Mouse (Mus musculus) forebrain, postnatal 0 days (tissue): ENCODE results near the gene Dclk1. TPM values are rescaled to one million over a fixed set of nuclear protein-coding genes. Genes with fewer than 3 reads are reported as not detected.

Experiments used
- ATAC-seq: fragments of 200-750 bp; cut with Nextera tagmentation; 2 replicates; pipeline ENCODE4 v1.8.0; 2017; ENCODE audit warnings: mild to moderate bottlenecking, moderate library complexity
- DNase-seq: peaks from one replicate; pipeline ENCODE4 v3.0.0-alpha.2; 2015
- H3K27ac ChIP-seq: fragments of 300-500 bp; sonication (generic); 2 replicates; pipeline ENCODE4 v1.5.1; 2014; ENCODE audit warnings: low read depth, mild to moderate bottlenecking, antibody characterized with exemption, low read length, moderate library complexity, mixed read lengths
- H3K27me3 ChIP-seq: fragments of 300-500 bp; sonication (generic); 2 replicates; pipeline ENCODE4 v1.6.1; 2014; ENCODE audit warnings: mild to moderate bottlenecking, low read length, mixed read lengths; ENCODE audit not compliant: insufficient read depth
- H3K36me3 ChIP-seq: fragments of 300-500 bp; sonication (generic); 2 replicates; pipeline ENCODE4 v1.6.1; 2014; ENCODE audit warnings: mild to moderate bottlenecking, moderate library complexity; ENCODE audit not compliant: insufficient read depth
- H3K4me1 ChIP-seq: fragments of 300-500 bp; sonication (generic); 2 replicates; pipeline ENCODE4 v1.6.1; 2014; ENCODE audit warnings: antibody characterized with exemption; ENCODE audit not compliant: insufficient read depth
- H3K4me2 ChIP-seq: fragments of 300-500 bp; sonication (generic); 2 replicates; pipeline ENCODE4 v1.6.1; 2014; ENCODE audit warnings: low read depth, mild to moderate bottlenecking, moderate library complexity
- H3K4me3 ChIP-seq: fragments of 300-500 bp; sonication (generic); 2 replicates; pipeline ENCODE4 v1.5.1; 2014; ENCODE audit warnings: low read depth, low read length, mixed read lengths
- H3K9ac ChIP-seq: fragments of 300-500 bp; sonication (generic); 2 replicates; pipeline ENCODE4 v1.6.1; 2014; ENCODE audit warnings: mild to moderate bottlenecking
- H3K9me3 ChIP-seq: fragments of 300-500 bp; sonication (generic); 2 replicates; pipeline ENCODE4 v1.6.1; 2016; ENCODE audit warnings: low read length
- CTCF ChIP-seq: sonication (generic); IDR thresholded peaks from 2 replicates; pipeline ENCODE4 v1.5.1; 2016; ENCODE audit warnings: antibody characterized with exemption, control low read depth, low read depth
- WGBS: fragments of 180-500 bp; shearing (Covaris S2); extraction: QIAGEN DNeasy Blood & Tissue Kit; methylation state at CpG from one replicate; pipeline ENCODE4 v1.1.7; 2014; 5-methylcytosine and 5-hydroxymethylcytosine counted together
- polyA plus RNA-seq: library from polyadenylated mRNA; unstranded; fragments of >200 nt; fragmentation: Nextera tagmentation; extraction: Ambion mirVana; gene quantifications from 2 replicates; pipeline ENCODE4 v1.2.1, GENCODE M21; 2015
- total RNA-seq: library from RNA; depleted of rRNA; stranded (reverse); fragments of >200 nt; gene quantifications from 2 replicates; pipeline ENCODE4 v1.2.3, GENCODE M21; 2014

The Dclk1 gene
- total and polyA plus RNA-seq, 2 experiments from 2014 or later: 219 to 347 TPM

- Histone ChIP-seq H3K36me3 (peaks cover 44% of the 10 kb centered on the region), H3K4me2 (no peak overlapping the region), H3K4me1 (no peaks in the 10 kb centered on the region), H3K9ac (no peak overlapping the region), H3K4me3 (no peak overlapping the region), H3K9me3 (no peaks in the 10 kb centered on the region), H3K27ac (no peak overlapping the region), H3K27me3 (no peaks in the 10 kb centered on the region)
- no peak for DNase-seq
- 37% methylated on average over 4 of the region's 4 CpGs for WGBS
- ATAC-seq: peak; percentile 27; the same call in 1 of the 2 replicates
- TF ChIP-seq CTCF: no peak
Measured at GRCm38 (mm10) chr3:55483328-55483727, 241.2 kb downstream of the Dclk1 start.

- 75% methylated on average over 12 of the region's 12 CpGs for WGBS
- H3K9ac ChIP-seq: no peak overlapping the region
- TF ChIP-seq CTCF: no peak
- H3K27ac ChIP-seq: no peak overlapping the region
- H3K4me2 ChIP-seq: no peak overlapping the region
- ATAC-seq (peak; percentile 25), DNase-seq (no peak)
- H3K9me3 ChIP-seq: no peaks in the 10 kb centered on the region
- H3K4me3 ChIP-seq: no peak overlapping the region
- H3K36me3 ChIP-seq: peaks cover 52% of the 10 kb centered on the region
- H3K27me3 ChIP-seq: no peaks in the 10 kb centered on the region
- H3K4me1 ChIP-seq: no peaks in the 10 kb centered on the region
Measured at GRCm38 (mm10) chr3:55489231-55489990, 247.2 kb downstream of the Dclk1 start.

- Histone ChIP-seq H3K4me1 (no peaks in the 10 kb centered on the region), H3K27ac (0 out of 2 replicates have a peak overlapping the region, but pooled peaks have one; percentile 9), H3K9me3 (no peaks in the 10 kb centered on the region), H3K27me3 (no peaks in the 10 kb centered on the region), H3K9ac (no peak overlapping the region), H3K4me2 (no peak overlapping the region), H3K4me3 (no peak overlapping the region), H3K36me3 (peaks cover 54% of the 10 kb centered on the region)
- 13% methylated on average over 6 of the region's 6 CpGs for WGBS
- ATAC-seq (no peak), DNase-seq (no peak)
- no peak for TF ChIP-seq CTCF
Measured at GRCm38 (mm10) chr3:55492021-55492420, 249.9 kb downstream of the Dclk1 start.

- H3K27ac ChIP-seq: no peak overlapping the region
- peak; percentile 37 for DNase-seq
- no peak overlapping the region for H3K4me3 ChIP-seq
- no peaks in the 10 kb centered on the region for H3K9me3 ChIP-seq
- no peaks in the 10 kb centered on the region for H3K27me3 ChIP-seq
- H3K36me3 ChIP-seq: peaks cover 51% of the 10 kb centered on the region
- no peaks in the 10 kb centered on the region for H3K4me1 ChIP-seq
- no peak overlapping the region for H3K9ac ChIP-seq
- no peak overlapping the region for H3K4me2 ChIP-seq
- TF ChIP-seq CTCF: peak; percentile 57
- ATAC-seq: no peak
- WGBS: 45% methylated on average over 4 of the region's 4 CpGs
Measured at GRCm38 (mm10) chr3:55494348-55494747, 252.2 kb downstream of the Dclk1 start.

DNA sequence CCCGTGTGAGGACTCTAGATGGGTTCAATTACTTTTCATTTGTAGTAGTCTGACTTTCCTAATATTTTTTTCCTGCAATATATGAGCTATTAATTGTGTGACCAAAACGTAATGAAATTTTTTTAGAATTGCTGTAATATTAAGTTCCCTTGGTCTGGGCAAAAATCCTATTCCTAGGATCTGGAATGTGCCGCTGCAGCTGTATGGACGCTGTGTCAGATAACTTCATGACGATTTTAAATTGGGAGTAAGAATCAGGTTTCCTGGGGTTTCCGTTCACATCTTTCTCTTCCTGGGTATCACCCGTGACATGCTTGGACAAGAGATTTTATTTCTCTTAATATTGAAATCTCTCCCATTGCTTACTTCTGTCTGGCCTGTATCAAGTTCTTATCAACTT, 253.1 kb downstream of the Dclk1 start:
- Histone ChIP-seq H3K9me3 (no peaks in the 10 kb centered on the region), H3K4me2 (no peak overlapping the region), H3K4me1 (no peaks in the 10 kb centered on the region), H3K9ac (no peak overlapping the region), H3K27ac (no peak overlapping the region), H3K27me3 (no peaks in the 10 kb centered on the region), H3K4me3 (no peak overlapping the region), H3K36me3 (peaks cover 46% of the 10 kb centered on the region)
- WGBS: 90% methylated on average over 7 of the region's 7 CpGs
- ATAC-seq: no peak
- TF ChIP-seq CTCF: no peak
- DNase-seq: no peak

DNA sequence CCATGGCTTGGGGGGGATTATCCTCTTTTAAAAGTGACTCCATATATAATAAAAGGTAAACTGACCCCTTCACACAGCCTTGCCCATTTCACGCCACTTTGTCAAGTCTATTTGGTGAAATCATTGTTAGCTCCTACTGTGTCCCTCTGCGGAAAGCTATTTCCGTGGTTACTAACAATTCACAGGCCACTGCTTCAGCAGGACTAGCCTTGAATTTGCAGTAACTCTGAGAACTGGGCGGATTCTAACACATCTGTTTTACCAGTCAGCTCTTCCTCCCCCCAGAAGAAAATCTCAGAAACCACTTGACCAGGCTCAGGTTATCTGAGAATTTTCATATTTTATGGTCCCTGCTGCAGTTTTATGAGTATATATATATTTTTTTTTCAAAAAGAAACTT, 253.7 kb downstream of the Dclk1 start:
- TF ChIP-seq CTCF: no peak
- no peaks in the 10 kb centered on the region for H3K4me1 ChIP-seq

DNA sequence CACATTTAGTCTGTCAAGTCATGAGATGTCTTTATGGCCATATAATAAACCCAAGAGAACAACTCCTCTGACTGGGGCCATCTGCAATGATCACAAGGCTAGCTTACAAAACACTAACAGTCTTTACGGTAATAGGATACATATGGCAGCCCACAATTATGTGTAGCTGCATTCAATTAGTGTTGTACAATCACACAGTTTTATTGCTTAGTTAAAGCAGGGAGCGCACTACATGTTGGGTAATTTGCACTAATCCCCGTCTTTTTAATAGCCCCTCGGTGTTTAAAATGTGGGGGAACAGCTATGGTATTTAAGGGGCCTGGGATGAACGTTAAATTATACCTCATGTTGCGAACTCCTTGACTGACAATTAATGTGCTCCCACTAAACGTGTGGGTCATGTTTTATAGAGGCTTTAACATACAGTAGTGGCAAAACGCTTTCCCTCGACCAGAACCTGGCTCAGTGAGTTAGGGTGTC, 254.3 kb downstream of the Dclk1 start:
- no peaks in the 10 kb centered on the region for H3K4me1 ChIP-seq
- TF ChIP-seq CTCF: no peak
- H3K27ac ChIP-seq: no peak overlapping the region
- DNase-seq (no peak), ATAC-seq (no peak)
- no peak overlapping the region for H3K4me3 ChIP-seq
- no peak overlapping the region for H3K4me2 ChIP-seq
- no peaks in the 10 kb centered on the region for H3K27me3 ChIP-seq
- H3K9ac ChIP-seq: no peak overlapping the region
- no peaks in the 10 kb centered on the region for H3K9me3 ChIP-seq
- H3K36me3 ChIP-seq: peaks cover 41% of the 10 kb centered on the region
- 48% methylated on average over 9 of the region's 9 CpGs for WGBS

More for the DNA sequence above, 253.7 kb downstream of the Dclk1 start:
- ATAC-seq (no peak), DNase-seq (no peak)
- H3K4me3 ChIP-seq: no peak overlapping the region
- 42% methylated on average over 4 of the region's 4 CpGs for WGBS
- H3K4me2 ChIP-seq: no peak overlapping the region
- H3K27me3 ChIP-seq: no peaks in the 10 kb centered on the region
- H3K9ac ChIP-seq: no peak overlapping the region
- H3K27ac ChIP-seq: no peak overlapping the region
- peaks cover 45% of the 10 kb centered on the region for H3K36me3 ChIP-seq
- H3K9me3 ChIP-seq: no peaks in the 10 kb centered on the region
